Mouse (Mus musculus) liver, adult (tissue): ENCODE results near the gene Atp8b4.
A peak's percentile ranks its signal among the peaks of the same experiment; 100 is the strongest.

Experiments
- GATA4 ChIP-seq: IDR thresholded peaks from 2 replicates; pipeline ENCODE4 v1.6.1; 2014; ENCODE audit warnings: mild to moderate bottlenecking, low read length; ENCODE audit not compliant: insufficient replicate concordance

Gene Atp8b4

GRCm38 (mm10) chr2:126360688-126361087 is 139.8 kb downstream of the Atp8b4 start:
- TF ChIP-seq GATA4, result no peak

GRCm38 (mm10) chr2:126359965-126360364 is 140.5 kb downstream of the Atp8b4 start:
- TF ChIP-seq GATA4, result no peak

- no peak for TF ChIP-seq GATA4
Measured at GRCm38 (mm10) chr2:126359278-126359677, 141.2 kb downstream of the Atp8b4 start.

GRCm38 (mm10) chr2:126358741-126359140 is 141.7 kb downstream of the Atp8b4 start:
- no peak for TF ChIP-seq GATA4

- TF ChIP-seq GATA4, result no peak
Measured at GRCm38 (mm10) chr2:126355259-126355658, 145.2 kb downstream of the Atp8b4 start.

GRCm38 (mm10) chr2:126351811-126352210 is 148.7 kb downstream of the Atp8b4 start:
- TF ChIP-seq GATA4, result no peak

- TF ChIP-seq GATA4, result no peak
Measured at GRCm38 (mm10) chr2:126343026-126343593, 157.4 kb downstream of the Atp8b4 start.

- TF ChIP-seq GATA4, result no peak
Measured at GRCm38 (mm10) chr2:126341521-126341920, 159.0 kb downstream of the Atp8b4 start.

GRCm38 (mm10) chr2:126340201-126340600 is 160.3 kb downstream of the Atp8b4 start:
- no peak for TF ChIP-seq GATA4

GRCm38 (mm10) chr2:126339516-126339915 is 161.0 kb downstream of the Atp8b4 start:
- TF ChIP-seq GATA4, result no peak

- no peak for TF ChIP-seq GATA4
Measured at GRCm38 (mm10) chr2:126337143-126337542, 163.3 kb downstream of the Atp8b4 start.

GRCm38 (mm10) chr2:126331794-126332193 is 168.7 kb downstream of the Atp8b4 start:
- TF ChIP-seq GATA4, result no peak

GRCm38 (mm10) chr2:126323206-126323605 is 177.3 kb downstream of the Atp8b4 start:
- no peak for TF ChIP-seq GATA4

- no peak for TF ChIP-seq GATA4
Measured at GRCm38 (mm10) chr2:126322631-126323031, 177.8 kb downstream of the Atp8b4 start.

- TF ChIP-seq GATA4, result no peak
Measured at GRCm38 (mm10) chr2:126318071-126318470, 182.4 kb downstream of the Atp8b4 start.

GRCm38 (mm10) chr2:126316942-126317341 is 183.5 kb downstream of the Atp8b4 start:
- TF ChIP-seq GATA4, result peak; percentile 16; the same call in 1 of the 2 replicates

GRCm38 (mm10) chr2:126316346-126316745 is 184.1 kb downstream of the Atp8b4 start:
- no peak for TF ChIP-seq GATA4
